Mouse (Mus musculus) CH12.LX (cell line): Measurements from ENCODE around the gene Guca1b.
A peak's percentile ranks its signal among the peaks of the same experiment; 100 is the strongest.

Source experiments
- CHD2 ChIP-seq: IDR thresholded peaks from 2 replicates; pipeline ENCODE4 v1.6.1; 2011; ENCODE audit warnings: low read length, improper control_type of control experiment
- CTCF ChIP-seq, 2 experiments: IDR thresholded peaks in 1 of 2; conservative IDR thresholded peaks in 1 of 2; 2 replicates each; pipeline ENCODE4 v1.5.1; 2011 to 2012; ENCODE audit warnings: low read depth in 2 of 2, low read length in 2 of 2, improper control_type of control experiment in 1 of 2, inconsistent platforms in 1 of 2, mild to moderate bottlenecking in 1 of 2, moderate library complexity in 1 of 2
- EP300 ChIP-seq: IDR thresholded peaks from 2 replicates; pipeline ENCODE4 v1.6.1; 2011; ENCODE audit warnings: low read length, improper control_type of control experiment
- RCOR1 ChIP-seq: conservative IDR thresholded peaks from 2 replicates; pipeline ENCODE4 v1.6.1; 2012; ENCODE audit warnings: low read depth, mild to moderate bottlenecking, inconsistent platforms, low read length, improper control_type of control experiment
- USF2 ChIP-seq: conservative IDR thresholded peaks from 2 replicates; pipeline ENCODE4 v1.6.1; 2011; ENCODE audit warnings: low read depth, low read length, improper control_type of control experiment

DNA sequence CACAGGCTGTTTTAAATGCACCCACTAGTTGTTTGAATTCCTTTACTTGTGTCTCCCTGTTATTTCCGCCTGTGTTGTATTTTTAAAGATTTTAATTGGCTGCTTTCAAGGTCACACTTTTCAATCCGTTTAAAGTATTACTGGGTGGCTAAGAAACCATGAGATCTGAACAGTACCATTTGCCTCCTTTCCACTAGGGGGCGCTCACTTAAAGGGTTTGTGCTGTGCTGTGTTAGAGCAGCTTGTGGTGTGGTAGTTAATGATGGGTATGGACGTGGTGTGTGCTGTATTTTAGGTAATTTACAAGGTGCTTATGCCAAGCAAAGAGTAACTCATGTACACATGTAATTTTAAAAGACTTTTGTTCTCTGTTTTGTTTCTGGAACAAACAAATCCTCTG is 13.7 kb upstream of the Guca1b start:
- TF ChIP-seq RCOR1 (no peak), CHD2 (no peak), CTCF (conservative IDR thresholded peaks at IDR 0.05 in 1 of 2, IDR thresholded peaks at IDR 0.05 in 1 of 2; ENCODE audit: low read depth in 2 of 2, low read length in 2 of 2) (peak; percentile 84 to 94; a peak in 3 of 4 replicates), EP300 (no peak), USF2 (no peak)
